Mouse (Mus musculus): ENCODE results near the gene Npcd.

GRCm38 (mm10) chr15:79804352-79805071, 29.5 kb downstream of the Npcd start, which contains the start of gene Nptxr:
- no peak for TF ChIP-seq MAX (IDR thresholded peaks at IDR 0.05; ENCODE audit: low read depth)
- peak; percentile 83 for TF ChIP-seq POLR2A (IDR thresholded peaks at IDR 0.05; ENCODE audit: insufficient read length, low read depth)
- no peak for TF ChIP-seq MYOD1 (IDR thresholded peaks at IDR 0.05; ENCODE audit: control insufficient read depth in 1 of 3, insufficient read length in 2 of 3, low read depth in 2 of 3)
- no peak for TF ChIP-seq USF1 (IDR thresholded peaks at IDR 0.05; ENCODE audit: low read depth)
- TF ChIP-seq REST (IDR thresholded peaks at IDR 0.05; ENCODE audit: insufficient read depth, insufficient read length): no peak

Measured in myocyte (in vitro differentiated cells).